Mouse (Mus musculus): ENCODE results near the gene Vmn2r9.
"Not testable (repeated sequence)": the region's sequence is repeated elsewhere in the genome, so short reads cannot be mapped to it uniquely, and the experiment has no call there.

- not testable (repeated sequence) for TF ChIP-seq POLR2A, CTCF (IDR thresholded peaks at IDR 0.05; ENCODE audit: insufficient read depth, low read depth, low read length)
These were observed at the start of gene Vmn2r9 for GRCm38 (mm10) chr5:108852501-108852900.

Data from olfactory bulb, adult 2 months (tissue).